Mouse (Mus musculus) hindbrain, embryonic 10.5 days (tissue): ENCODE data around the gene Slamf1. TPM values are rescaled to one million over a fixed set of nuclear protein-coding genes. Genes with fewer than 3 reads are reported as not detected.

Source experiments
- DNase-seq: peaks from one replicate; pipeline ENCODE4 v3.0.0-alpha.2; 2017; ENCODE audit warnings: low spot score
- H3K27ac ChIP-seq: fragments of 300-500 bp; sonication (generic); 2 replicates; pipeline ENCODE4 v1.5.1; 2016; ENCODE audit warnings: mild to moderate bottlenecking, moderate library complexity
- H3K27me3 ChIP-seq: fragments of 300-500 bp; sonication (generic); 2 replicates; pipeline ENCODE4 v1.6.1; 2016; ENCODE audit warnings: mild to moderate bottlenecking; ENCODE audit not compliant: poor library complexity, insufficient read depth, severe bottlenecking
- H3K36me3 ChIP-seq: fragments of 300-500 bp; sonication (generic); 2 replicates; pipeline ENCODE4 v1.6.1; 2016; ENCODE audit warnings: mild to moderate bottlenecking, moderate library complexity
- H3K4me1 ChIP-seq: fragments of 300-500 bp; sonication (generic); replicated peaks from 2 replicates; pipeline ENCODE4 v1.6.1; 2016; ENCODE audit warnings: mild to moderate bottlenecking
- H3K4me3 ChIP-seq: fragments of 300-500 bp; sonication (generic); 2 replicates; pipeline ENCODE4 v1.5.1; 2016; ENCODE audit warnings: mild to moderate bottlenecking, moderate library complexity
- H3K9me3 ChIP-seq: fragments of 300-500 bp; sonication (generic); 2 replicates; pipeline ENCODE4 v1.6.1; 2016; ENCODE audit warnings: mild to moderate bottlenecking, moderate library complexity
- WGBS: fragments of 180-500 bp; shearing (Covaris S2); methylation state at CpG from one replicate; pipeline ENCODE4 v1.1.7; 2016; 5-methylcytosine and 5-hydroxymethylcytosine counted together
- polyA plus RNA-seq: library from polyadenylated mRNA; unstranded; fragments of >200 nt; fragmentation: Nextera tagmentation; extraction: Ambion mirVana; gene quantifications from 2 replicates; pipeline ENCODE4 v1.2.1, GENCODE M21; 2016

The Slamf1 gene
- polyA plus RNA-seq: 0.14 and 0.29 TPM in 2 replicates

GRCm38 (mm10) chr1:171766898-171767297, at the start of gene Slamf1:
Gene Slamf1, plus strand, starts transcription at chr1:171767127.
- Histone ChIP-seq H3K4me3 (no peak within 1 kb of the TSS), H3K27me3 (no peaks in the 10 kb centered on the region), H3K9me3 (no peaks in the 10 kb centered on the region), H3K4me1 (no peaks in the 10 kb centered on the region), H3K36me3 (no peaks in the 10 kb centered on the region), H3K27ac (no peak within 1 kb of the TSS)
- 44% methylated on average over 6 of the region's 6 CpGs for WGBS
- no peak for DNase-seq

- H3K27me3 ChIP-seq: no peaks in the 10 kb centered on the region
- H3K36me3 ChIP-seq: no peaks in the 10 kb centered on the region
- H3K27ac ChIP-seq: no peak overlapping the region
- no peak overlapping the region for H3K4me3 ChIP-seq
- DNase-seq: no peak
- H3K4me1 ChIP-seq: no peaks in the 10 kb centered on the region
- H3K9me3 ChIP-seq: peaks cover 13% of the 10 kb centered on the region; the same call in 1 of the 2 replicates
Observed at GRCm38 (mm10) chr1:171731195-171731594, 35.7 kb upstream of the Slamf1 start.

GRCm38 (mm10) chr1:171734898-171735297, 32.0 kb upstream of the Slamf1 start:
- Histone ChIP-seq H3K4me3 (no peak overlapping the region), H3K27me3 (no peaks in the 10 kb centered on the region), H3K4me1 (no peaks in the 10 kb centered on the region), H3K27ac (no peak overlapping the region), H3K36me3 (no peaks in the 10 kb centered on the region), H3K9me3 (no peaks in the 10 kb centered on the region)
- no peak for DNase-seq
- WGBS: 88% methylated on average over 6 of the region's 6 CpGs

DNA sequence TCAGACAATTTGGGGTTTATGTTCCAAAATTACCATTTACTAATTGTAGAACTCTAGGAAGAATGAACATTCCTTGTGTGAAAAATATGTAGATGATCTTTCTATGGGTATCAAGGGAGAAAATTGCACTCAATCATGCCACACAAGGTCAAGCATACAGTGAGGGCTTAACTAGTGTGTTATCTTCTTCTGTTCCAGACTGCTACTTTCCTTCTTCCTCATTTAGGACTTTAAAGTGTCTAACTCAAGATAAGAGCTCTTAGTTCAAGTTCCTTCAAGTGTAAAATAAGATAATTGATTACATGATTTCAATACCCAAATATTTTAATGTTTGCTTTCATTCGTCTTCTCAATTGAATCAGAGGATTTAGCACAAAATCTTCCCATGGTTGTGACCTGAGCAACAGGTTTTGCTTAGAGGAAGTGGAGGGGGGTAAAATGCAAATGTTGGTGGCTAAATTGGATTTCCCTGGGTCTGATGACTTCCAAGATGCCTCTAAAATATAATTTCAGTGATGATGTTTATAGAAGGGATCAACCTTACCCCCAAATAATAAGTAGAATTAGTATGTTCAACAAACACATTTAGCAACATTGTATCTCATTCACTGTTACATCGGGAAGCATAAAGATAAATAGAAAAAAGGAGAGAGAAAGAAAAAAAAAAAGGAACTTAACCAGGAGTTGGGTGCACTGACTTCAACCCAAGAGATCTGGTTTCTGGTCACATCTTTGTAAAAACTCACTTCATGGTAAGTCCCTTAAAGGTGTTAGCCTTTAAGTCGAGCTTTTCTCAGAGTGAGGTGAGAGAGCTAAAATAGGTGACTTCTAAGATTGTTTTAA, 18.6 kb upstream of the Slamf1 start:
- H3K36me3 ChIP-seq: no peaks in the 10 kb centered on the region
- no peak overlapping the region for H3K27ac ChIP-seq
- H3K9me3 ChIP-seq: no peaks in the 10 kb centered on the region
- no peaks in the 10 kb centered on the region for H3K4me1 ChIP-seq
- no peak for DNase-seq
- 82% methylated on average over 3 of the region's 3 CpGs for WGBS
- H3K4me3 ChIP-seq: no peak overlapping the region
- H3K27me3 ChIP-seq: no peaks in the 10 kb centered on the region

DNA sequence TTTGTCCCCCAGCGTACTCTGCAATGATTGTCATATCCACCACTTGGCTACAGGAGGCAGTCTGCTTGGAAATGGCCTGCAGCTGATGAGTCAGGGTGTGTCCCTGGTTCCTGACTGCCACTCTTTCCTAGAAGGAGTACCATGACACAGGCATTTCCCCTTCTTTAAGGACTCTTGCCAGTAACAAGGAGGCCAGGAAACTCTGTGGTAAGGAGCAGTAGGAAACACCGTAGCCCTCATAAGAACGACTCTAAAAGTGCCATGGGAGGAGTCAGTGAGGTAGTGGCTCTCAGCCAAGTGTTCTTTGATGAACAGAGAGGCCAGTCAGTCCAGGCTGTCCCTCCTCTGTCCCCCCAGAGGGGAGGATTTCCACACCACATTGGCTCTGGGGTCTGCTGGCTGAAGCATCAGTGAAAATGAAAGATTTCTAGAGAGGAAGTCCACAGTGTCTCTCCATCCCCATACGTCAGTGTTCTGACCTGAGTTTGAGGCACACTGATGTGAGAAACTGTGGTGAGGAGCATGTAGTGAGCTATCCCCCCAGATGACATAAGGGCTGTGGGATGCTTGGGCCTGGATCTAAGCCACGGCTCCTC, 5.0 kb upstream of the Slamf1 start:
- no peaks in the 10 kb centered on the region for H3K4me1 ChIP-seq
- H3K27ac ChIP-seq: no peak overlapping the region
- no peaks in the 10 kb centered on the region for H3K27me3 ChIP-seq
- H3K4me3 ChIP-seq: no peak overlapping the region
- no peaks in the 10 kb centered on the region for H3K9me3 ChIP-seq
- DNase-seq: no peak
- no peaks in the 10 kb centered on the region for H3K36me3 ChIP-seq
- 81% methylated on average over 5 of the region's 5 CpGs for WGBS

GRCm38 (mm10) chr1:171770996-171771395, 4.1 kb downstream of the Slamf1 start:
- 79% methylated on average over 6 of the region's 6 CpGs for WGBS

DNA sequence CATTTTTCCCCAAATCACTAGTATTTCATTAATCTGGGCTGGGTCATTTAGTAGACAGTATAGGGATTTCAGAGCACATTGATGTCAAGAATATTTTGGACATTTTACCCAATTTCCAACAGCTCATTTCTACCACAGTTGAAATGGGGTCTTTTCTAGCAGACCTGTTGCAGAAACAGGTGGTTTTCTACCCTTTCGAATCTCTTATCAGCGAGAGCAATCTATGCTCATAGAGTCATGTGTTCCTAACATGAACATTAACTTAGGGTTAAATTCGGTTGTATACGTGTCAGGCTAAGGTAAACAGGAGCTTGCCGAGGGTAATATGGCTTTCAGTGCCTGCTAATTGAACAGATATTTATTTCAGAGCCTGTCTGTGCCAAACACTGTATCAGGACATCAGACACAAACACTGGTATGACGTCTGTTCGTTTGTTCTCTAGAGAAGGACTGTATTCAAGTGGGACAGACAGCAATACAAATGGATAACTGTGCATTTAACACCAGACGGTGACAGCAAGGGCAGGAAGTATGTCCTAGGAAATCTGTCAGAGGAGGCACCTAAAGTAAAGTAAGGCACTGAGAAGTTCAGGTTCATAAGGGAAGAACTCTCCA, 5.3 kb downstream of the Slamf1 start:
- H3K4me1 ChIP-seq: no peaks in the 10 kb centered on the region
- 87% methylated on average over 8 of the region's 8 CpGs for WGBS
- H3K36me3 ChIP-seq: no peaks in the 10 kb centered on the region
- no peak overlapping the region for H3K4me3 ChIP-seq
- no peaks in the 10 kb centered on the region for H3K27me3 ChIP-seq
- DNase-seq: no peak
- H3K9me3 ChIP-seq: no peaks in the 10 kb centered on the region
- H3K27ac ChIP-seq: no peak overlapping the region

More at GRCm38 (mm10) chr1:171770996-171771395, 4.1 kb downstream of the Slamf1 start:
- Histone ChIP-seq H3K27me3 (no peaks in the 10 kb centered on the region), H3K4me1 (no peaks in the 10 kb centered on the region), H3K36me3 (no peaks in the 10 kb centered on the region), H3K9me3 (no peaks in the 10 kb centered on the region), H3K4me3 (no peak overlapping the region), H3K27ac (no peak overlapping the region)
- DNase-seq: no peak

DNA sequence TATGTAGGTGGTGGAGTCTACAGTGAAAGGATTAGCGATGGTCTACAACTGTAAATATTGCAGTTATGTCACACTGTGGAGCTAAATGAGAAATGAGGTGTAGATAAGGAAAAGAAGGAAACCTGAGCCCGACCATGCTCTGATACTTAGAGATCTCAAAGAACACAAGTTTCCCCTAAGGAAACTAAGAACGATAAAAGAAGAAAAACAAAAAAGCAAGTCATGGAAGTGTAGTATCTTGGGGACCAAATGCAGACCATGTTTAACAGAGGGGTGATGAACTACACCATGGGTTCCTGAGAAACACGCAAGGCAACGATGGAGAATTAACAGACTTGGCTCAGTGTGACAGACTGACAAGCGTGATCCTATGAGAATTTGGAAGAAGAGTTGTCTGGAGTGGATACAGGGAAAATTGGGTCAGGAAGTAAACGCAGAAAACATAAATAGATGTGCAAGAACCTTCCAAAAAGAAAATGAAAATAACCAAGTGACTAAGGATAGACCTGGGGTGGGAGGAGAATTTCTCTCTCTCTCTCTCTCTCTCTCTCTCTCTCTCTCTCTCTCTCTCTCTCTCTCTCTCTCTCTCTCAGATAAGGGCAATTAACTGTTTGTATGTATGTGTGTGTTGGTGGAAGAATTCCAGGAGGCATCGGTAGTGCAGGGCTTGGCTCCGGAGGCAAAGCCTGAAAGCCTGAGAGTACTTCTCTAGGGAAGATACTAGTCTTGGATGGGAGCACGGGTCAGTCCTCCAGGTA, 6.5 kb downstream of the Slamf1 start:
- no peak for DNase-seq
- Histone ChIP-seq H3K4me3 (no peak overlapping the region), H3K4me1 (no peaks in the 10 kb centered on the region), H3K27ac (no peak overlapping the region), H3K9me3 (no peaks in the 10 kb centered on the region), H3K27me3 (no peaks in the 10 kb centered on the region), H3K36me3 (no peaks in the 10 kb centered on the region)
- WGBS: 89% methylated on average over 10 of the region's 10 CpGs

GRCm38 (mm10) chr1:171774266-171774665, 7.3 kb downstream of the Slamf1 start:
- H3K4me1 ChIP-seq: no peaks in the 10 kb centered on the region
- WGBS: 81% methylated on average over 5 of the region's 5 CpGs

DNA sequence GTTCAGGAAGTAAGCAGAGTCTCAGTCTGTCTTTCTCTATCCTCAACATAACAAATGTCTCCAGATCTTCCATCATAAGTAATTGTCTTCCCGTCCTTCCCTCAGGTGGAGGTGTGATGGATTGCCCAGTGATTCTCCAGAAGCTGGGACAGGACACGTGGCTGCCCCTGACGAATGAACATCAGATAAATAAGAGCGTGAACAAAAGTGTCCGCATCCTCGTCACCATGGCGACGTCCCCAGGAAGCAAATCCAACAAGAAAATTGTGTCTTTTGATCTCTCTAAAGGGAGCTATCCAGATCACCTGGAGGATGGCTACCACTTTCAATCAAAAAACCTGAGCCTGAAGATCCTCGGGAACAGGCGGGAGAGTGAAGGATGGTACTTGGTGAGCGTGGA, 7.8 kb downstream of the Slamf1 start:
- Histone ChIP-seq H3K9me3 (no peaks in the 10 kb centered on the region), H3K27me3 (no peaks in the 10 kb centered on the region), H3K4me3 (no peak overlapping the region), H3K27ac (no peak overlapping the region), H3K36me3 (no peaks in the 10 kb centered on the region), H3K4me1 (no peaks in the 10 kb centered on the region)
- 71% methylated on average over 11 of the region's 11 CpGs for WGBS
- no peak for DNase-seq

More at GRCm38 (mm10) chr1:171774266-171774665, 7.3 kb downstream of the Slamf1 start:
- Histone ChIP-seq H3K27me3 (no peaks in the 10 kb centered on the region), H3K4me3 (no peak overlapping the region), H3K9me3 (no peaks in the 10 kb centered on the region), H3K36me3 (no peaks in the 10 kb centered on the region), H3K27ac (no peak overlapping the region)
- no peak for DNase-seq

DNA sequence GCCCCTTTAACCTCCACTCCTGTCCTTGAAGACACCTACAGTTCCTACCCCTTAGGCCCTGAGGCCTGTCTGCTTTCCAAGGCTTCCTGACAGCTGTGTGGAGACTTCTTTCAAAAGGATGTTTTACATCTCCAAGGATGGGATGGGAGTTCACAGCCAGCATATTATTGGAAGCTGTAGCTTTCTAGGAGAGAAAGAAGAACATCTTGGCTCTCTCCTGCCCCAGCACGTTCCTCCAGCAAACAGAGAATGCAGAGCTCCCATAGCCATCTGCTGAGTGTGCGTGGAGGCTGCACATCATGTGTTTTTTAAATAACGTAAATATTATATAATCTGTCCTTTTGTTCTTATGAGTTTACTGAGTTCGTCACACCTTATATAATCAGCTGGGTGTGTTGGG, 8.9 kb downstream of the Slamf1 start:
- 86% methylated on average over 4 of the region's 4 CpGs for WGBS

DNA sequence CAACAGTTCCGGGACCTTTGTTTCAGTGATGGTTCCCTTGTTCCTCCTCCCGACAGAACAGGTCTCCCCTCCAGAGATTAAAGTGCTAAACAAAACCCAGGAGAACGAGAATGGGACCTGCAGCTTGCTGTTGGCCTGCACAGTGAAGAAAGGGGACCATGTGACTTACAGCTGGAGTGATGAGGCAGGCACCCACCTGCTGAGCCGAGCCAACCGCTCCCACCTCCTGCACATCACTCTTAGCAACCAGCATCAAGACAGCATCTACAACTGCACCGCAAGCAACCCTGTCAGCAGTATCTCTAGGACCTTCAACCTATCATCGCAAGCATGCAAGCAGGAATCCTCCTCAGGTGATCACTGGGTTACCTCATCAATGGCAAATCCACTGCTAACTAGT, 10.1 kb downstream of the Slamf1 start:
- no peaks in the 10 kb centered on the region for H3K4me1 ChIP-seq
- H3K27me3 ChIP-seq: no peaks in the 10 kb centered on the region
- H3K36me3 ChIP-seq: no peaks in the 10 kb centered on the region
- no peak overlapping the region for H3K4me3 ChIP-seq
- H3K27ac ChIP-seq: no peak overlapping the region
- no peaks in the 10 kb centered on the region for H3K9me3 ChIP-seq
- 74% methylated on average over 7 of the region's 7 CpGs for WGBS
- no peak for DNase-seq

More for the DNA sequence above, 8.9 kb downstream of the Slamf1 start:
- no peaks in the 10 kb centered on the region for H3K36me3 ChIP-seq
- H3K27ac ChIP-seq: no peak overlapping the region
- no peaks in the 10 kb centered on the region for H3K4me1 ChIP-seq
- H3K27me3 ChIP-seq: no peaks in the 10 kb centered on the region
- no peak for DNase-seq
- no peaks in the 10 kb centered on the region for H3K9me3 ChIP-seq
- H3K4me3 ChIP-seq: no peak overlapping the region
